Mouse (Mus musculus) megakaryocyte progenitor cell, adult 5-6 weeks (primary cell): ENCODE measurements around the gene Rwdd3. TPM values are rescaled to one million over a fixed set of nuclear protein-coding genes. Genes with fewer than 3 reads are reported as not detected.

Experiments used
- total RNA-seq, 2 experiments: library from RNA; stranded (forward) in 1 of 2; stranded (reverse) in 1 of 2; fragments of 157-497, 149-512 nt in 1 of 2; fragments of 200-1000 nt in 1 of 2; gene quantifications; 2 replicates each; pipeline versions ENCODE4 v1.2.3 to v1.2.4; 2015 to 2017

Rwdd3 gene
- total RNA-seq, 2 experiments from 2014 or later = 3.5 to 6.5 TPM

Other genes with a start within 250 kb of the Rwdd3 start
- 5.7 and 8.2 TPM in 2 replicates for gene Tmem56, start 111.4 kb upstream of the Rwdd3 start, total RNA-seq (2015)
- 4.6 and 5.0 TPM in 2 replicates for gene Tmem56, start 111.4 kb upstream of the Rwdd3 start, total RNA-seq (2017)
- gene Alg14, start 120.1 kb upstream of the Rwdd3 start, total RNA-seq (2015) = 16.0 and 24.2 TPM in 2 replicates
- 12.2 and 16.5 TPM in 2 replicates for gene Alg14, start 120.1 kb upstream of the Rwdd3 start, total RNA-seq (2017)